Mouse (Mus musculus): ENCODE data around the gene Zbtb20. TPM values are rescaled to one million over a fixed set of nuclear protein-coding genes. Genes with fewer than 3 reads are reported as not detected.
"Not testable (repeated sequence)": the region's sequence is repeated elsewhere in the genome, so short reads cannot be mapped to it uniquely, and the experiment has no call there.

The Zbtb20 gene
- polyA plus RNA-seq, 1 experiment from 2014 or later: 44.6 TPM

DNA sequence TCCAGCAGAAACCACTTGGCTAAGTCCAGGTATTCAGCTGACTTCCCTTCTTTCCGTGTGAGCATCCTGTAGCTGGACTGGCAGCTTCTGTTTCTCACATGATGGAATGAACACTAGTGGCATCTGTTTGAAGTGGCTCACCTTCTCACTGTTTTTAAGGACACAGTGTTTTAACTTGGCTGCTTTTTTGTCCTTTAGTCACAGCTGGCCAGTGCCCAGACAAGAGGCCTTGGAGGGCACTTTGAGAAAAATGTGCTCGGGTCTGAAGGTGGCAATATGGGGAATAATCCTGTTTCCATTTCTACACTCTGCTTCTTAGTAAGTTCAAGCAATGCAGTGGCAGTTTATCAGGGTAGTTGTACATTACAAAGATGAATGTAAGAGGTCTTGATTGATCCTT, 62.5 kb downstream of the Zbtb20 start:
- WGBS: 61% methylated on average over 2 of the region's 2 CpGs
- Histone ChIP-seq H3K27ac (ENCODE audit: low read length) (no peak overlapping the region), H3K4me2 (replicated peaks; ENCODE audit: low read depth, low read length) (no peak overlapping the region), H3K36me3 (ENCODE audit: insufficient read depth, low read length) (no peaks in the 10 kb centered on the region), H3K4me3 (ENCODE audit: low read length) (no peak overlapping the region), H3K9me3 (ENCODE audit: low read length) (no peaks in the 10 kb centered on the region), H3K4me1 (ENCODE audit: insufficient read depth, low read length) (no peaks in the 10 kb centered on the region), H3K27me3 (ENCODE audit: insufficient read depth, low read length) (no peaks in the 10 kb centered on the region), H3K9ac (replicated peaks; ENCODE audit: low read length) (no peak overlapping the region)
- no peak for ATAC-seq (ENCODE audit: low FRiP score, low TSS enrichment)

DNA sequence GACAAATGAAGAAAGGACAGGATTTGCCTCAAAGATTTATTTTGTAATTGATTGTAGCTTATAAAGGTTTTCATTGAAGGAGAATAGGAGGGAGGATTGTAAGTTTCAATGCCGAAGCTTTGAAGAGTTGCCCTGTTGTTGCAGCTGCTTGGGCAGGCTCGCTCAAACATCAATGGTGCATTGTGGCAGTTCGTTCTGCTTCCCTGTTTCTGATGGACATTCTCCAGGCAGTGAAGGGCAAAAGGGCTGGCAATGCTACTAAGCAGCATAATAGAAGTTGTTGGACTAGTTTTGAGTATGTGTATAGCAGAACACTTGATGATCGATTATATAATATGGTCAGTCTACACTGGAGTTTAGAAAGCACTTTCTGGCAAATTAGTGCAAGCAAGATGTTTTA, 71.3 kb downstream of the Zbtb20 start:
- Histone ChIP-seq H3K27ac (ENCODE audit: low read length) (no peak overlapping the region), H3K27me3 (ENCODE audit: insufficient read depth, low read length) (no peaks in the 10 kb centered on the region), H3K9ac (replicated peaks; ENCODE audit: low read length) (no peak overlapping the region), H3K36me3 (ENCODE audit: insufficient read depth, low read length) (no peaks in the 10 kb centered on the region), H3K9me3 (ENCODE audit: low read length) (no peaks in the 10 kb centered on the region), H3K4me2 (replicated peaks; ENCODE audit: low read depth, low read length) (no peak overlapping the region), H3K4me1 (ENCODE audit: insufficient read depth, low read length) (no peaks in the 10 kb centered on the region), H3K4me3 (ENCODE audit: low read length) (no peak overlapping the region)
- 51% methylated on average over 4 of the region's 4 CpGs for WGBS
- no peak for ATAC-seq (ENCODE audit: low FRiP score, low TSS enrichment)

DNA sequence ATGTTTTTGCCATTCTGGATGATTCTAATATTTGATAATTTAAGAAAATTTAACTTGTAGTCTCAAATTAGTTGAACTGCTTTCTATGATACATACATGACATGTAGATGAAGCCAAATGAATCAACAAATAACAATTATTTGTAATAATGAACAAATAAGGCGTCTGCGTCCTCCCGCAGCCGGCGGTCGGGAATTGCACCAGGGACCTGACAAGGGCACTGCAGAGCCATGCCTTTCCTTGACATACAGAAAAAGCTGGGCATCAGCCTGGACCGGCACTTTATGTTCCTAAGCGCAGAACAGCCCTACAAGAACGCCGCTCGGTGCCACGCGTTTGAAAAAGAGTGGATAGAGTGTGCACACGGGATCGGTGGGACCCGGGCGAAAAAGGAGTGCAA, 79.7 kb downstream of the Zbtb20 start:
- H3K9ac ChIP-seq (replicated peaks; ENCODE audit: low read length); H3K4me2 ChIP-seq (replicated peaks; ENCODE audit: low read depth, low read length); H3K4me3 ChIP-seq (ENCODE audit: low read length); H3K27me3 ChIP-seq (ENCODE audit: insufficient read depth, low read length); ATAC-seq (ENCODE audit: low FRiP score, low TSS enrichment); H3K36me3 ChIP-seq (ENCODE audit: insufficient read depth, low read length); H3K27ac ChIP-seq (ENCODE audit: low read length); H3K4me1 ChIP-seq (ENCODE audit: insufficient read depth, low read length); H3K9me3 ChIP-seq (ENCODE audit: low read length): not testable (repeated sequence)
- WGBS: 94% methylated on average over 17 of the region's 17 CpGs

DNA sequence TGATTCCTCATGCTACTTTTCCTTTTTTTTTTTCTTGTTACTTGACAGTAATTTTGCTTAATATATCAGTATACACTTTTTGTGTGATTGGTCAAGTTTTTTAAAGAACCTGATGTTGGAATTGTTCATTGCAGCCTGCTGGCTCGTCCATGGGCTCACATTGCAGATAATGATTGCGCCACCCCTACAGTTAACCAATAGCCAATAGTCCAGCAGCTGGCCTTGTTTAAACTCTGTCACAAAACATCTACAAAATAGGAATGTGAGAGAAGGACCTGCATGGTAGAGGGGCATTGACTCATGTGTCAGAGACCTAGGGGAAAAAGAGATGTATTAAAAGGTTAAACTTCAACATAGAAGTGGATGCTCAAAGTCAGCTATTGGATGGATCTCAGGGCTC, 97.2 kb downstream of the Zbtb20 start:
- no peak overlapping the region for H3K4me2 ChIP-seq (replicated peaks; ENCODE audit: low read depth, low read length)
- H3K4me1 ChIP-seq (ENCODE audit: insufficient read depth, low read length): no peaks in the 10 kb centered on the region
- 91% methylated on average over 2 of the region's 2 CpGs for WGBS

DNA sequence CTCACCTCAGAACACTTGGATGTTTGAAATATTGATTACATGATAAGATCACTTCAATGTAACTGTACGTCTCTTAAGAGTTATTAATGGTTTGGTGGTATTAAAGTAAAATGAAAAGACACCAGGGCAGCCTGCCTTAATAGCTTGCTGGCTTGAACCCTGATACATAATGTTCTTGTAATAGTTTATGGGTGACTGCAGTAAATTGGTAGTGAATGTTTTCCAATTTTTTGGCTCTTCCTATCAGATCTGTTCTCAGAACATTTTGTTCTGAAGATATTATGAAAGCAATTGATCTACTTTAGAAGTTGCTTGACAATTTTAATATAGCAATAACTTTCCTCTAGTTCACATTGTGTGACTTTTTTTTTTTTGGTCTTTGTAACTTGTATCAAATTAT, 123.2 kb downstream of the Zbtb20 start:
- no peaks in the 10 kb centered on the region for H3K36me3 ChIP-seq (ENCODE audit: insufficient read depth, low read length)
- H3K9ac ChIP-seq (replicated peaks; ENCODE audit: low read length): no peak overlapping the region
- WGBS: 83% methylated on average over 1 of the region's 1 CpGs

More for the DNA sequence above, 97.2 kb downstream of the Zbtb20 start:
- Histone ChIP-seq H3K36me3 (ENCODE audit: insufficient read depth, low read length) (no peaks in the 10 kb centered on the region), H3K27me3 (ENCODE audit: insufficient read depth, low read length) (no peaks in the 10 kb centered on the region), H3K4me3 (ENCODE audit: low read length) (no peak overlapping the region), H3K9ac (replicated peaks; ENCODE audit: low read length) (no peak overlapping the region), H3K9me3 (ENCODE audit: low read length) (no peaks in the 10 kb centered on the region), H3K27ac (ENCODE audit: low read length) (no peak overlapping the region)
- ATAC-seq (ENCODE audit: low FRiP score, low TSS enrichment): no peak

DNA sequence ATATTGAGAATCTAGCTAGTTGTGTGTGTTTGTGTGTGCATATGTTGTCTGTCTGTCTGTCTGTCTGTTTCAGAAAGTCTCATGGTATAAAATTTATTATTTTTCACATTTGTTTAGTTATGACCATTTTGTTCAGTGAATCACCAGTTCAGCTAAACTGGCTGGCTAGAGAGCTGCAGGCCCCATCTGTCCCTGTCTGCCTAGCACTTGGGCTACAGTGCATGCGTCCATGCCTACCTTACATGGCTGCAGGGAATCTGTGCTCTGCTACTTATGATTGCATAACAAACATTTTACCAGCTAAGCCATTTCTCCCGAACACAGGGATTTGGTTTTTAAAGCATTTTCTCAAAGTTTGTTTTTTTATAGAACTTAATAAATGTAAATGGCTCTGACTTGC, 150.7 kb downstream of the Zbtb20 start:
- H3K27ac ChIP-seq (ENCODE audit: low read length): no peak overlapping the region

More for the DNA sequence above, 123.2 kb downstream of the Zbtb20 start:
- H3K27ac ChIP-seq (ENCODE audit: low read length): no peak overlapping the region
- ATAC-seq (ENCODE audit: low FRiP score, low TSS enrichment): no peak
- no peaks in the 10 kb centered on the region for H3K4me1 ChIP-seq (ENCODE audit: insufficient read depth, low read length)
- H3K4me3 ChIP-seq (ENCODE audit: low read length): no peak overlapping the region
- no peaks in the 10 kb centered on the region for H3K9me3 ChIP-seq (ENCODE audit: low read length)
- no peaks in the 10 kb centered on the region for H3K27me3 ChIP-seq (ENCODE audit: insufficient read depth, low read length)
- no peak overlapping the region for H3K4me2 ChIP-seq (replicated peaks; ENCODE audit: low read depth, low read length)

DNA sequence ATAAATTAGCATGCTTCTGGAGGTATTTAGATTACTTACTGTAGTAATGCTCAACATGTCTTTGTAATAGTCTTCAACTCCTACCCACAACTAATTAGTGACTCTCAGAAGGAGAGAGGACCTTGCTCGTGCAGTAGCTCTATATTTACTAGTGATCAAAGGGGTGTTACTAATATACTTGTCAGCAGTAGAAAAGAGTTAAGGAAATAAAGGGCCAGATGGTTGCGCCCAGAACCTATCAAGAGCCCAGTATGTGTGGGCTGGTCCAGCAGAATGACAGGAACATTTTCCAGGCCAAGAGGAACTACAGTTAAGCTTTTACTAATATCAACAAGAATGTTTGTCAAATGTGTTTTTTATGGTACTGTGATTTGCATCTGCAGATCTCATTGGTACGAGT, 153.6 kb downstream of the Zbtb20 start:
- Histone ChIP-seq H3K27ac (ENCODE audit: low read length) (no peak overlapping the region), H3K27me3 (ENCODE audit: insufficient read depth, low read length) (no peaks in the 10 kb centered on the region), H3K9me3 (ENCODE audit: low read length) (no peaks in the 10 kb centered on the region), H3K4me1 (ENCODE audit: insufficient read depth, low read length) (no peaks in the 10 kb centered on the region), H3K36me3 (ENCODE audit: insufficient read depth, low read length) (no peaks in the 10 kb centered on the region), H3K9ac (replicated peaks; ENCODE audit: low read length) (no peak overlapping the region), H3K4me2 (replicated peaks; ENCODE audit: low read depth, low read length) (no peak overlapping the region), H3K4me3 (ENCODE audit: low read length) (no peak overlapping the region)
- 51% methylated on average over 3 of the region's 3 CpGs for WGBS
- ATAC-seq (ENCODE audit: low FRiP score, low TSS enrichment): no peak

More for the DNA sequence above, 150.7 kb downstream of the Zbtb20 start:
- Histone ChIP-seq H3K36me3 (ENCODE audit: insufficient read depth, low read length) (no peaks in the 10 kb centered on the region), H3K4me3 (ENCODE audit: low read length) (no peak overlapping the region), H3K4me1 (ENCODE audit: insufficient read depth, low read length) (no peaks in the 10 kb centered on the region), H3K9me3 (ENCODE audit: low read length) (no peaks in the 10 kb centered on the region), H3K27me3 (ENCODE audit: insufficient read depth, low read length) (no peaks in the 10 kb centered on the region), H3K9ac (replicated peaks; ENCODE audit: low read length) (no peak overlapping the region), H3K4me2 (replicated peaks; ENCODE audit: low read depth, low read length) (no peak overlapping the region)
- 93% methylated on average over 2 of the region's 2 CpGs for WGBS
- ATAC-seq (ENCODE audit: low FRiP score, low TSS enrichment): no peak

DNA sequence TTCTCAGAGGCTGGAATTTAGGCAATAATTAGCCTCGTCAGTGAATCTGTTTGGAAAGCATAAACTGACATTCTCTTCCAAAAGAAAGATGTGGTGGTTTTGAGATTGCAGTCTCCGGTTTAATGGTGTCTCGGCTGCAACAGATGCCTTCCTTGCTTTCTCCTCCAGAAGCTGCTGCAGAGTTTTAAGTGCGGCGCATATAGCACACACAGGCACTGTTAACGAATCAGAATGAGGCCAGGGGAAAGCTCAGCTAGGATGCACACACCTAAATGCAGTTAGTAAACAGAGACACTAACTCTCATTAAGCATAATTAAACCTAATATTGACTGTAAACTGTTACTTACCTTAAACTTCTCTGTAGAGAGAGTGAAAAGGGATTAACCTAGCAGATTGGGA, 160.0 kb downstream of the Zbtb20 start:
- H3K9me3 ChIP-seq (ENCODE audit: low read length): no peaks in the 10 kb centered on the region
- no peak overlapping the region for H3K4me3 ChIP-seq (ENCODE audit: low read length)
- 43% methylated on average over 6 of the region's 6 CpGs for WGBS
- H3K36me3 ChIP-seq (ENCODE audit: insufficient read depth, low read length): no peaks in the 10 kb centered on the region
- H3K4me1 ChIP-seq (ENCODE audit: insufficient read depth, low read length): 0 out of 2 replicates have a peak, but pooled peaks cover 4% of the 10 kb centered on the region
- ATAC-seq (ENCODE audit: low FRiP score, low TSS enrichment): no peak
- no peak overlapping the region for H3K27ac ChIP-seq (ENCODE audit: low read length)
- H3K27me3 ChIP-seq (ENCODE audit: insufficient read depth, low read length): no peaks in the 10 kb centered on the region
- H3K9ac ChIP-seq (replicated peaks; ENCODE audit: low read length): no peak overlapping the region
- H3K4me2 ChIP-seq (replicated peaks; ENCODE audit: low read depth, low read length): no peak overlapping the region

DNA sequence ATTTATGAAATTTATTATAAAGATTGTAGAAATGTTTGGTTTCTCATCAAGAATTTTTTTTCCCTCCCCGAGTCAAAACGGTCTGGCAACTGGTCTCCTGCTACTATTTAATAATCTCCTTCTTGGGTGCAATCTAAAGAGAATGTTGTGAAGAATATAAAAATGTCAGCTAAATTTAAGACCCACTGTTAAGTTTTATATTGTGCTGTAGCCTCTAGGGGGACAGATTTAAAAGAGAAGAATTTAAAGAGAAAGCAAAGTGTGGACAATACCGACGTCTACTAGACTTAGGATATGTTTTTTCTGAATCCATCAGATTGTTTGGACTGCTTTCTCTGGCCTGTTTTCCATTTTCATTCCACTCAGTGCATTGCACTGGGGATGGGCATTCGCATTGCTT, 160.8 kb downstream of the Zbtb20 start:
- 0 out of 2 replicates have a peak, but pooled peaks cover 4% of the 10 kb centered on the region for H3K4me1 ChIP-seq (ENCODE audit: insufficient read depth, low read length)
- no peaks in the 10 kb centered on the region for H3K36me3 ChIP-seq (ENCODE audit: insufficient read depth, low read length)
- H3K9ac ChIP-seq (replicated peaks; ENCODE audit: low read length): no peak overlapping the region
- H3K27ac ChIP-seq (ENCODE audit: low read length): no peak overlapping the region
- H3K9me3 ChIP-seq (ENCODE audit: low read length): no peaks in the 10 kb centered on the region
- H3K27me3 ChIP-seq (ENCODE audit: insufficient read depth, low read length): no peaks in the 10 kb centered on the region
- WGBS: 25% methylated on average over 5 of the region's 5 CpGs
- H3K4me3 ChIP-seq (ENCODE audit: low read length): no peak overlapping the region
- no peak for ATAC-seq (ENCODE audit: low FRiP score, low TSS enrichment)
- H3K4me2 ChIP-seq (replicated peaks; ENCODE audit: low read depth, low read length): no peak overlapping the region

DNA sequence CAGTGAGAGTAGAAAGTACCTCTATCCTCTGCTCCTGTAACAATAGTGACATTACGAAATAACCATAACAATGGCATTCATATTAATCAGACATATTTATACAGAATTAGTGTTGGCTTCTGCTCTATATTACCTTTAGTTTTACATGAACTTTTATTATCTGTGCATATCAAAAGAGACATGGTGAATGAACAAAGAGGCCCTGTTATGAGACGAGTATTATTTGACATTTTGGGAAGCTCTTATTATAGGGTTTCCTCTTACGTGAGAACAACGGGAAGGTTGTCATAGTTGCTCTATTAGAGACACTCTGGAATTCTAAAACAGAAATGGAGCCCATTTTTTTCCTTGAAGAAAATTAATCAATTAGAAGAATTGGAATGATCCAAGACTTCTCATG, 161.6 kb downstream of the Zbtb20 start:
- Histone ChIP-seq H3K4me1 (ENCODE audit: insufficient read depth, low read length) (0 out of 2 replicates have a peak, but pooled peaks cover 4% of the 10 kb centered on the region), H3K27ac (ENCODE audit: low read length) (no peak overlapping the region), H3K36me3 (ENCODE audit: insufficient read depth, low read length) (no peaks in the 10 kb centered on the region), H3K27me3 (ENCODE audit: insufficient read depth, low read length) (no peaks in the 10 kb centered on the region), H3K9ac (replicated peaks; ENCODE audit: low read length) (no peak overlapping the region), H3K4me2 (replicated peaks; ENCODE audit: low read depth, low read length) (no peak overlapping the region), H3K4me3 (ENCODE audit: low read length) (no peak overlapping the region), H3K9me3 (ENCODE audit: low read length) (no peaks in the 10 kb centered on the region)
- 89% methylated on average over 4 of the region's 4 CpGs for WGBS
- ATAC-seq (ENCODE audit: low FRiP score, low TSS enrichment): no peak

DNA sequence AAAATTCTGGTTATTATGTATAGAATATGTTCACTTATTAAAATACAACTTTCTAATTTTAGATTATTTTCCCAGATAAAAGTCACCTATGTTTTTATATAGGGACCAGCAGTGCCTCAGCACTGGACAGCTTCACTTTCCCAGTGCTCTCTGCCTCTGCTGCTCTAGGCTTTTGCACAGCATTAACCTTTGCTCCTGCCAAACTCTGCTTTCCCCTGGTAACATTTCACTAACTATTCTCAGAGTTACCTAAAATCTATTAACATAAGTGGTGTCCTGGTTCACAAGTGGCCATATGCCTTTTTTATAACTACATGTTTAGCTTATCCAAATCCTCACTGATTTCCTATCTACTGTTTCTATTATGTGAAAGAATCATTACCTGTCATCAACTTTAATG, 169.9 kb downstream of the Zbtb20 start:
- Histone ChIP-seq H3K27me3 (ENCODE audit: insufficient read depth, low read length) (no peaks in the 10 kb centered on the region), H3K9ac (replicated peaks; ENCODE audit: low read length) (no peak overlapping the region), H3K4me1 (ENCODE audit: insufficient read depth, low read length) (no peaks in the 10 kb centered on the region), H3K27ac (ENCODE audit: low read length) (no peak overlapping the region), H3K36me3 (ENCODE audit: insufficient read depth, low read length) (no peaks in the 10 kb centered on the region), H3K4me2 (replicated peaks; ENCODE audit: low read depth, low read length) (no peak overlapping the region), H3K9me3 (ENCODE audit: low read length) (no peaks in the 10 kb centered on the region), H3K4me3 (ENCODE audit: low read length) (no peak overlapping the region)
- no peak for ATAC-seq (ENCODE audit: low FRiP score, low TSS enrichment)
